Mouse (Mus musculus) neural tube, embryonic 15.5 days (tissue): Measurements from ENCODE around the gene Kcnk3. TPM values are rescaled to one million over a fixed set of nuclear protein-coding genes. Genes with fewer than 3 reads are reported as not detected.

Experiments
- ATAC-seq: fragments of 200-750 bp; cut with Nextera tagmentation; 2 replicates; pipeline ENCODE4 v1.8.0; 2017; ENCODE audit warnings: mild to moderate bottlenecking, moderate TSS enrichment, moderate library complexity; ENCODE audit not compliant: low FRiP score
- H3K27ac ChIP-seq: fragments of 300-500 bp; sonication (generic); replicated peaks from 2 replicates; pipeline ENCODE4 v1.5.1; 2015; ENCODE audit warnings: mild to moderate bottlenecking, inconsistent platforms
- H3K27me3 ChIP-seq: fragments of 300-500 bp; sonication (generic); replicated peaks from 2 replicates; pipeline ENCODE4 v1.6.1; 2015; ENCODE audit warnings: inconsistent platforms
- H3K36me3 ChIP-seq: fragments of 300-500 bp; sonication (generic); 2 replicates; pipeline ENCODE4 v1.6.1; 2015; ENCODE audit warnings: inconsistent platforms
- H3K4me1 ChIP-seq: fragments of 300-500 bp; sonication (generic); 2 replicates; pipeline ENCODE4 v1.6.1; 2015; ENCODE audit warnings: inconsistent platforms
- H3K4me2 ChIP-seq: fragments of 300-500 bp; sonication (generic); 2 replicates; pipeline ENCODE4 v1.6.1; 2015; ENCODE audit warnings: inconsistent platforms, mild to moderate bottlenecking, moderate library complexity
- H3K4me3 ChIP-seq: fragments of 300-500 bp; sonication (generic); replicated peaks from 2 replicates; pipeline ENCODE4 v1.5.1; 2015; ENCODE audit warnings: mild to moderate bottlenecking, inconsistent platforms
- H3K9ac ChIP-seq: fragments of 300-500 bp; sonication (generic); replicated peaks from 2 replicates; pipeline ENCODE4 v1.6.1; 2015; ENCODE audit warnings: mild to moderate bottlenecking, inconsistent platforms
- H3K9me3 ChIP-seq: fragments of 300-500 bp; sonication (generic); replicated peaks from 2 replicates; pipeline ENCODE4 v1.6.1; 2016; ENCODE audit warnings: inconsistent platforms
- WGBS: fragments of 180-500 bp; shearing (Covaris S2); methylation state at CpG from one replicate; pipeline ENCODE4 v1.1.7; 2015; ENCODE audit warnings: mixed read lengths; 5-methylcytosine and 5-hydroxymethylcytosine counted together
- polyA plus RNA-seq: library from polyadenylated mRNA; unstranded; fragments of >200 nt; fragmentation: Nextera tagmentation; extraction: Ambion mirVana; gene quantifications from 2 replicates; pipeline ENCODE4 v1.2.1, GENCODE M21; 2015

The Kcnk3 gene
- polyA plus RNA-seq, 1 experiment from 2014 or later, result 12.9 TPM

DNA sequence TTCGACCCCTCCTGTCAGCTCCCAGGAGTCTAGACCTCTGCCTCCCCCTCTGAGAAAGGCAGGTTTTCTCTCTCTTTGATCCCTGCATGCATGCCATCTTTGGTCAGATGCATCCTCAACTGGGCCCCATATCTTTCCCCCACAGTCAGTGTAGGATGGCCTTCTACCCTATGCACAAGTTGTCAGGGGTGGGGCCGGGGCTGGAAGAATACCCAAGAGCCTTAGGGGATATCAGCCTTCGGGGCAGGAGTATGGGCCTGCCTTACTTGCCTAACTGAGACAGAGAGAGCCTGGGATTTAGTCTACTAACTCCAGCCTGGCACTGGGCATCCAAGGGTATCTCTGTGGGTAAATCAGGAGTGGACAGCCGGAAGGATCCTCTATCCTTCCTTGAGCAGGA, 16.0 kb downstream of the Kcnk3 start:
- Histone ChIP-seq H3K4me2 (no peak overlapping the region), H3K4me1 (peaks cover 14% of the 10 kb centered on the region; the same call in 1 of the 2 replicates), H3K36me3 (no peaks in the 10 kb centered on the region), H3K9me3 (no peaks in the 10 kb centered on the region), H3K9ac (no peak overlapping the region), H3K27me3 (no peaks in the 10 kb centered on the region), H3K27ac (no peak overlapping the region), H3K4me3 (no peak overlapping the region)
- WGBS, result 53% methylated on average over 4 of the region's 4 CpGs
- ATAC-seq, result no peak

DNA sequence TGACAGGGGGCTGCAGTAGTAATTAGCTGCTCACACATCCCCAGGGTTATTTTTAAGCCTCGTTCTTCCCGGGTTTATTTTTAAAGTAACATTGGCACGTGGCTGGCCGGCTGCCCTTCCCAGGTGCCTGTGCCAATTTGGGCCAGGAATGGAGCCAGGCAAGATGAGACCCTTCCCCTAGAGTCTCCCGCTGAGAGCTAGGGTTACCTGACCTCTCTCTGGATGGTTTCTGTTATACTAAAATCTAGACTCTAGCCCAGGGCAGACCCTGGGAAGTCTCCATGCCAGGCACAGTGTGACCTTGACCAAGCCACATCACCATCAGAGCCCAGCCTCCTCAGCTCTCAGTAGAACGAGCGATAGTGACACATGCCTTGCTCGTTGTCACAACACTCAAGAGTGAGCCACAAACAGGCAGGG, 16.8 kb downstream of the Kcnk3 start:
- 83% methylated on average over 8 of the region's 8 CpGs for WGBS
- H3K9ac ChIP-seq, result no peak overlapping the region
- ATAC-seq, result no peak

DNA sequence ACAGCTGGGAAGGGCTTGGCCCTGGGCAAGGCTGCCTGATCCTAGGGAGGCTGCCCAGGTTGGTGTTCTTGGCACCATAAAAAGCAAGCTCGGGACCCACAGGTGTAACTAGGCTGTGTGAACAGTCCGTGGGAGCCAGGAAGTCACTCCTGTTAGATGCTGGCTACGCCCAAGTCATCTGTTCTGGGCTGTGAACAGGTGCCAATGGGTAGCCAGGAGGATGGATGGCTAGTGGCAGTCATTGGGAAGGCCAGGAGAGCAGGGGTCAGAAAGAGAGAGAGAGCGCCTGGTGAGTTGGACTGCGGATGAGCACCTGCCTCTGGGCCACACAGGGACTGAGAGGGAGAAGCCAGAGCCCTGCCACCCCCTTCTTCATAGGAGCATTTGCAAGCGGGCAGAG, 17.7 kb downstream of the Kcnk3 start:
- H3K36me3 ChIP-seq, result no peaks in the 10 kb centered on the region
- peaks cover 14% of the 10 kb centered on the region; the same call in 1 of the 2 replicates for H3K4me1 ChIP-seq
- no peaks in the 10 kb centered on the region for H3K9me3 ChIP-seq
- H3K4me3 ChIP-seq, result no peak overlapping the region
- H3K4me2 ChIP-seq, result no peak overlapping the region
- no peak for ATAC-seq
- H3K9ac ChIP-seq, result no peak overlapping the region
- H3K27me3 ChIP-seq, result no peaks in the 10 kb centered on the region
- no peak overlapping the region for H3K27ac ChIP-seq
- WGBS, result 84% methylated on average over 6 of the region's 6 CpGs

More for the DNA sequence above, 16.8 kb downstream of the Kcnk3 start:
- Histone ChIP-seq H3K4me2 (no peak overlapping the region), H3K27me3 (no peaks in the 10 kb centered on the region), H3K4me1 (peaks cover 14% of the 10 kb centered on the region; the same call in 1 of the 2 replicates), H3K4me3 (no peak overlapping the region), H3K36me3 (no peaks in the 10 kb centered on the region), H3K27ac (no peak overlapping the region), H3K9me3 (no peaks in the 10 kb centered on the region)

DNA sequence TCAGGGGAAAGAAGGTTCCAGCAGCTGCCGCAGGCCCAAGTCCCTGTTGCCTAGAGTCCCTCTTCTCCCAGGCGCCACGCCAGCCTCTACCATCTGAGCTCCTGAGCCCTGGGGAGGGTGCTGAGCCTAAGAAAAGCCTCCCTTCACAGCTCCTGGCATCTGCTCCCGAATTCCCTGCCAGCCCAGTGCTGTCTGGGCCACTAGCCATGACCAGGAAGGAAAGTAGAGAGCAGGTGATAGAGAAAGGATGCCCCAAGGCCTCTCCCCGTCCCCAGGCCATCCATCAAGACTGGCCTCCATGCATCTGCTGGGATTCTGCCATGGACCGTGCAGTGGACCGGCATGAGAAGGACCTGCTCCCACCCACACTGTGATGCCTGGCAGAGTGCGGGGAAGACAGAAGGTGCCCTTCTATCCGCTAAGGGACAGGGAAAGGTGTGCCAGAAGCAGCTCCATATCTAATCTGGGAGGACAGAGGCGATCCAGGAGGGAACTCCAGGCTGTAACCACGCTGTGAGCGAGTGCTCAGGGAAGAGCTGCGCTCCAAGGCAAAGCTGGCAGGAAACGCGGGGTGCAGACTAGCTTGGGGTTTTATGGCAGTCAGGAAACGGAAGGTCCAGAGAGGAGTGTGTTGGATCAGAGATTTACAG, 18.6 kb downstream of the Kcnk3 start:
- Histone ChIP-seq H3K4me3 (no peak overlapping the region), H3K9ac (no peak overlapping the region), H3K4me1 (peaks cover 16% of the 10 kb centered on the region; the same call in 1 of the 2 replicates), H3K9me3 (no peaks in the 10 kb centered on the region), H3K27ac (peak overlapping the region; percentile 41; the same call in 1 of the 2 replicates), H3K4me2 (no peak overlapping the region), H3K27me3 (no peaks in the 10 kb centered on the region), H3K36me3 (no peaks in the 10 kb centered on the region)
- peak; percentile 49; the same call in 1 of the 2 replicates for ATAC-seq
- 53% methylated on average over 16 of the region's 16 CpGs for WGBS

DNA sequence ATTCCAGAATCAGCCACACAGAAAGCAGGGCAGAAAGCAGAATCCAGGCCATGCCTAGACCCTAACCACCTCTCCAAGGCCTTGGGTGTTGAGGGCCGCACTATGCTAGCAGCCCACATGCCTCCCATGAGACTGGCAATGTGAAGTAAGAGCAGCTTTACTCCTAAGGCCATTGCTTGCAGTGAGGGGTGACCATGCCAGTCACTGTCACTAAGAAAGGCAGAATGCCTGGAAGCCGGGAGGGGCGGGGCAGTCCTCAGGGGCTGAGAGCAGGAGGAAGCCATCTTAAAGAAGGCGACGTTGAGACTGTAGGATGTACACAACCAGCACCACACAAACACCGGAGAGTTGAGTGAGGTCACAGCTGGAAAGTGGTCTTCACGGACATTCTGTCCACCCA, 21.1 kb downstream of the Kcnk3 start:
- ATAC-seq, result no peak
- H3K4me2 ChIP-seq, result no peak overlapping the region
- no peaks in the 10 kb centered on the region for H3K27me3 ChIP-seq
- H3K36me3 ChIP-seq, result no peaks in the 10 kb centered on the region
- WGBS, result 91% methylated on average over 7 of the region's 7 CpGs
- no peak overlapping the region for H3K27ac ChIP-seq
- no peak overlapping the region for H3K4me3 ChIP-seq
- no peak overlapping the region for H3K9ac ChIP-seq
- peaks cover 18% of the 10 kb centered on the region for H3K4me1 ChIP-seq
- H3K9me3 ChIP-seq, result no peaks in the 10 kb centered on the region

DNA sequence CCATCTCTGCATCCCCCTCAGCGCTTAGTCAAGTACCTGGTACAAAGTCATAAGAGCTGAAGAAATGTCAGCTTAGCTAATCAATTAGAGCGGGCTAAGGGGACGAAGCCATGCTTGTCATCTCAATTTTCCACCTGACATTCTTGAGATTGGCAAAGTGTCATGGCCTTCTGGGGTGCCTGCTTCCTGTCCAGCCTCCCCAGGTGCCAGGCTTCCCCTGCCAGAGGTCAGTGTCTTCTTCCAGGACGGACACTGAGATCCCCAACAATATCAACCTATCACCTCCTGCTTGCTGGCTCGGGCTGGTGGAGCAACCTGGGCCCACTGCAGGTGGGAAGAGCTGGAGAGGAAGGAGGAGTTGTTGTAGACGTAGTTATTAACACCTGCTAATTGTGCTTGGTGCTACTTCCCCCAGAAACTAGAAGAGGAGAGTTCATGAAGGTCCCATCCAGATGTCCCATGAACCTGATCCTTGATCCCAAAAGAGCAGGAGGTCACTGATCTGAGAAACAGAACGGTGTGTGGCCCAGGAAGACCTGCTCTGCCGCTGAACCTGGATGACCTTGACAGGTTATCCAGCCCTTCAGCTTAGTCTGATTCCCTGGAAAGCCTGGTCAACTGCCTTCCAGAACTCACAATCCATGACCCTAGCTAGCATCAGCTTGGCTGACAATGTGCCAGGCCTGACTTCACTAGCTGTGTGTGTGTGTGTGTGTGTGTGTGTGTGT, 22.1 kb downstream of the Kcnk3 start:
- no peaks in the 10 kb centered on the region; the same call in 1 of the 2 replicates for H3K27me3 ChIP-seq
- no peaks in the 10 kb centered on the region for H3K9me3 ChIP-seq
- H3K4me1 ChIP-seq, result peaks cover 28% of the 10 kb centered on the region
- ATAC-seq, result no peak
- H3K4me3 ChIP-seq, result no peak overlapping the region
- WGBS, result 89% methylated on average over 8 of the region's 8 CpGs
- H3K4me2 ChIP-seq, result no peak overlapping the region
- H3K27ac ChIP-seq, result no peak overlapping the region
- no peak overlapping the region for H3K9ac ChIP-seq
- no peaks in the 10 kb centered on the region for H3K36me3 ChIP-seq

DNA sequence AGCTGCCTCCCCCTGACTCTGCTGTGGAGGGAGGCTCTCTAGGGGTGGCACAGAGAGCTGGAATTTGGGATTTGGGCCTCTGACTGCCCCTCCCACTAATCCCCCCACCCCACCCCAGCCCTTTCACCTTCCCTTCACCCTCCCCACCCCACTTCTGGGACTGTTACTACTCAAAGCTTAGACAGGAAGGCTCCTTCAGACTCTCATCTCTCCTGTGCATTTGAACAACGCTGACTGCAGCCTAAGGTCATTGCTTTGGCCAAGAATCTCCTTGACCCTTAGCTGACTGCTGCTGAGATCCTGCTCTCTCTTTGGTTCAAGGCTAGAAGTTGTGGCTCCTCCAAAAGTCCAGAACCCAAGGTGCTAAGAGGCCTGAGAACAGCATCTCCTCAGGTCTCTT, 23.1 kb downstream of the Kcnk3 start:
- no peak overlapping the region for H3K27ac ChIP-seq
- ATAC-seq, result no peak
- no peak overlapping the region for H3K4me3 ChIP-seq
- no peaks in the 10 kb centered on the region for H3K9me3 ChIP-seq
- no peaks in the 10 kb centered on the region for H3K36me3 ChIP-seq
- no peak overlapping the region for H3K9ac ChIP-seq
- 65% methylated on average over 1 of the region's 1 CpGs for WGBS
- peaks cover 29% of the 10 kb centered on the region for H3K4me1 ChIP-seq
- H3K27me3 ChIP-seq, result no peaks in the 10 kb centered on the region; the same call in 1 of the 2 replicates
- no peak overlapping the region for H3K4me2 ChIP-seq

DNA sequence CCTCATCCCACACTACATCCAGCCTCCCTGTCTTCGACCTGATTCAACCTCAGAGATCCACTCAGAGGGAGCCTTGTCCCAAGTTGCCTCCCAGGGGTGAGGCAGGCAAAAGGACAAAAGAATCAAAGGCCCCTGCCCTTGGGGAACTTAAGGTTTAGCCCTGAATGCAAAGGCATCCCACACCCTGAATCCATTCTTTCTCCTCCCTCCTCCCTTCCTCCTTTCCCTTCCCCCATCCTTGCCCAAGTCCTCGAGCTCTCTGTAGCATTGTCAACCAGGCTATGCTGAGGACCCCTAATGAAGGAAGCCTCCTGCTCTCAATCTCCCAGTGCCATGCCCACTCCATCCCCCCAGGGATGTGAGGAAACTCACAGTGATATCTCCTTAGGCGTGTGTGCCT, 23.7 kb downstream of the Kcnk3 start:
- H3K27me3 ChIP-seq, result no peaks in the 10 kb centered on the region; the same call in 1 of the 2 replicates
- H3K27ac ChIP-seq, result no peak overlapping the region
- no peak overlapping the region for H3K9ac ChIP-seq
- H3K36me3 ChIP-seq, result no peaks in the 10 kb centered on the region
- H3K4me3 ChIP-seq, result no peak overlapping the region
- ATAC-seq, result no peak
- H3K4me1 ChIP-seq, result peaks cover 25% of the 10 kb centered on the region
- no peaks in the 10 kb centered on the region for H3K9me3 ChIP-seq
- 35% methylated on average over 3 of the region's 3 CpGs for WGBS
- no peak overlapping the region for H3K4me2 ChIP-seq

DNA sequence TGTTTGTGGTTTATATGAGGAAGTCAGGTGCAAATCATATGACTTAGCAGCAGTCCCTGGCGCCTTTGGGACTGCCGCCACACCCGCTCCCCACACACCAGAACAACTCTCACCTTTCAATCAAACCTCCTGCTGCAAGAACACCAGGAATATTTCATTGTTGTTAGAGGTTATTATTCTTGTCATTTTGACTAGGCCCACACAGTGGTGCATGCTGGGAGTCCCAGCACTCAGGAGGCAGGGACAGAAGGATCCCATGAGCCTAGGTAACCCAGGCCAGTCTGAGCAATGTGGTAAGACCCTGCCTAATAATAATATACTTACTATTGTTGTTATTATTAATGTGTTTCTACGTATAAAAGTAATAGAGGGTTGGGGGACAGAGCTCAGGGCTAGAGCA, 24.6 kb downstream of the Kcnk3 start:
- 95% methylated on average over 4 of the region's 4 CpGs for WGBS
- H3K4me3 ChIP-seq, result no peak overlapping the region
- H3K4me1 ChIP-seq, result peaks cover 26% of the 10 kb centered on the region
- H3K4me2 ChIP-seq, result no peak overlapping the region
- no peak for ATAC-seq
- H3K27me3 ChIP-seq, result no peaks in the 10 kb centered on the region; the same call in 1 of the 2 replicates
- no peaks in the 10 kb centered on the region for H3K36me3 ChIP-seq
- no peaks in the 10 kb centered on the region for H3K9me3 ChIP-seq
- H3K27ac ChIP-seq, result no peak overlapping the region
- H3K9ac ChIP-seq, result no peak overlapping the region

DNA sequence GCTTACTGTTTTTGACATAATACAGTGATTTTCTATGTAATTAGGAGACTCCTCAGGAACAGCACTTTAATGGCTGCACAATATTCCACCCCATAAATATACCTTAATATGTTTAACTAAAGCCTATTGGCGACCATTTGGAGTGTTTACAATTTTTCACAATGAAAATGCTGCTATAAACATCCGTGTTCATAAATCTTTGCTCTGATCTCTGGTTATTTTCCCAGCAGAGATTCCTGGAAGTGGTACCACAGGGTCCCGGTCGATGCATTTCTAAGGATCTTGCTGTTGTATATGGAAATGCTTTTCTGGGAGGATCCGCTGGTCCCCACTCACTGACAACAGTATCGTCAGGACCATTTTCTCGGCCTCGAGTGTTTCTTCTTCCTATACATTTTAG, 25.3 kb downstream of the Kcnk3 start:
- H3K9ac ChIP-seq, result no peak overlapping the region
- peaks cover 32% of the 10 kb centered on the region for H3K4me1 ChIP-seq
- H3K4me3 ChIP-seq, result no peak overlapping the region
- no peak overlapping the region for H3K27ac ChIP-seq
- H3K36me3 ChIP-seq, result no peaks in the 10 kb centered on the region
- H3K27me3 ChIP-seq, result peaks cover 4% of the 10 kb centered on the region; the same call in 1 of the 2 replicates
- 76% methylated on average over 8 of the region's 8 CpGs for WGBS
- no peak for ATAC-seq
- no peak overlapping the region for H3K4me2 ChIP-seq
- H3K9me3 ChIP-seq, result no peaks in the 10 kb centered on the region

DNA sequence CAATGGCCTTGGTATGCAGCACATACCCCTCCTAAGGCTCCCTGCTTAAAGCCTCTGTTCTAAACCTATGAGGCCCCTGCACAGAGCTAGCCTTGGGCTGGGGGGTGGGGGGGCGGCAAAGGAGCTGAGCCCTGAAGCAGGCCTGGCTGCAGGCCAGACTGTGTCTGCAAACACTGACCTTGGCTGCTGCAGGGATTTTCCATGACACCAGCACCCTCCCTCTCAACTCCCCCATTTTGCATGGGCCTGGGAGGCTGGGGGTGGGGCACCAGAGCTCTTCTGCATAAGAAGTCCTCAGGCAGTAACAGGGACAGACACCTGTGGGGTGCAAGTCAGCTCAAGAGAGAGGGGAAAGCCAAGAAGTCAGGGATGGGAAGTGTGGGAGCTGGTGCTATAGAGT, 26.3 kb downstream of the Kcnk3 start:
- H3K9ac ChIP-seq, result no peak overlapping the region
- peak; percentile 48; the same call in 1 of the 2 replicates for ATAC-seq
- no peaks in the 10 kb centered on the region for H3K9me3 ChIP-seq
- H3K27ac ChIP-seq, result no peak overlapping the region
- peaks cover 4% of the 10 kb centered on the region; the same call in 1 of the 2 replicates for H3K27me3 ChIP-seq
- no peak overlapping the region for H3K4me3 ChIP-seq
- no peak overlapping the region for H3K4me2 ChIP-seq
- H3K4me1 ChIP-seq, result peaks cover 32% of the 10 kb centered on the region
- WGBS, result 43% methylated on average over 1 of the region's 1 CpGs
- no peaks in the 10 kb centered on the region for H3K36me3 ChIP-seq

DNA sequence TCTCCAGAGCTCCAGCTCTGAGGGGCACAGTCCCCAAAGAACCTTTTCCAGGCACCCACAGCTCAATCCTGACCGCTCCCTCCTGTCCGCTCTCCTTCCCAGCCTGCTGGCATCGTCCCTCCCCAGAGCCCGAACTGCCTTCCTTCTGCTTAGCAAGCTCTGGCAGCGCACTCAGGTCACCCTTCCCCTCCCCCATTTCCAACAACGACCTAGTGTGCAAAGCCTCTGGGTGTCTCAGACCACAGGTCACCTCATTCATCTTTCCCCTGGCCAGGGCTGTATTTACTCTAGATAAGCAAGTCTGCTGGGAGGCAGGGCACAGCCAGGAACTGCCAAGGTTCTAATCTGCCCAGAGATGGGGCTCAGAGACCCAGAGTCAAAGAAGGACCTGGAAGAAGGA, 27.4 kb downstream of the Kcnk3 start:
- no peaks in the 10 kb centered on the region for H3K36me3 ChIP-seq
- H3K27ac ChIP-seq, result no peak overlapping the region
- no peak overlapping the region for H3K4me2 ChIP-seq
- 51% methylated on average over 6 of the region's 6 CpGs for WGBS
- peaks cover 6% of the 10 kb centered on the region for H3K27me3 ChIP-seq
- no peaks in the 10 kb centered on the region for H3K9me3 ChIP-seq
- H3K9ac ChIP-seq, result no peak overlapping the region
- ATAC-seq, result no peak
- H3K4me1 ChIP-seq, result peaks cover 32% of the 10 kb centered on the region
- H3K4me3 ChIP-seq, result no peak overlapping the region
